12 mouse cellular contexts compared by ENCODE assay signal in genomic region chr19:18436351-18436750, GRCm38 (mm10).
DNase-seq lines count a peak whose midpoint lies in the region; ATAC-seq lines count a peak whose summit lies in the region.
"Had no signal": no experiment of that assay in that cellular context is flagged by ENCODE, and none has a peak within 500 bp of the region (broad histone marks: within the 10 kb centered on the region; RNA-seq: fewer than 3 reads in every experiment).

No protein-coding gene starts in this region.

- no peak for DNase-seq in kidney, adult 9 months
- DNase-seq in neural tube, embryonic 10.5 days (ENCODE audit: extremely low spot score, low spot score), result peak; percentile 26
- peak; percentile 16 for DNase-seq in embryonic facial prominence, embryonic 10.5 days (ENCODE audit: low spot score)
- peak; percentile 74 for DNase-seq in mesoderm, embryonic 11.5 days (ENCODE audit: low read depth, low spot score)
- no peak for DNase-seq in midbrain, embryonic 14.5 days
- no peak for DNase-seq in spleen, adult 18-20 months
- DNase-seq: cerebellum, postnatal 10 days; forebrain, postnatal 0 days; liver had no signal

- H3K9ac ChIP-seq in kidney, embryonic 15.5 days, result no peak overlapping the region
- H3K9ac ChIP-seq in neural tube, embryonic 15.5 days (replicated peaks), result no peak overlapping the region
- H3K9ac ChIP-seq in midbrain, embryonic 14.5 days (replicated peaks; ENCODE audit: low read length), result no peak overlapping the region
- H3K9ac ChIP-seq: forebrain, postnatal 0 days had no signal

- H3K9me3 ChIP-seq in kidney, embryonic 15.5 days (replicated peaks), result no peaks in the 10 kb centered on the region
- no peaks in the 10 kb centered on the region for H3K9me3 ChIP-seq in neural tube, embryonic 15.5 days (replicated peaks)
- no peaks in the 10 kb centered on the region for H3K9me3 ChIP-seq in embryonic facial prominence, embryonic 10.5 days
- H3K9me3 ChIP-seq in midbrain, embryonic 14.5 days (ENCODE audit: control insufficient read depth, low read length), result no peaks in the 10 kb centered on the region

- 0 out of 2 replicates have a peak, but pooled peaks have one; percentile 40 for ATAC-seq in kidney, embryonic 15.5 days (replicated peaks; ENCODE audit: low FRiP score)
- ATAC-seq in neural tube, embryonic 15.5 days (ENCODE audit: low FRiP score), result no peak
- no peak for ATAC-seq in midbrain, embryonic 14.5 days (ENCODE audit: low FRiP score, low TSS enrichment)
- ATAC-seq: forebrain, postnatal 0 days; inflammation-experienced regulatory T-cells, adult 6 months had no signal

- no peaks in the 10 kb centered on the region for H3K27me3 ChIP-seq in kidney, embryonic 15.5 days
- no peaks in the 10 kb centered on the region for H3K27me3 ChIP-seq in neural tube, embryonic 15.5 days (replicated peaks)
- H3K27me3 ChIP-seq in embryonic facial prominence, embryonic 10.5 days (replicated peaks; ENCODE audit: low read depth, poor library complexity, severe bottlenecking), result no peaks in the 10 kb centered on the region
- no peaks in the 10 kb centered on the region for H3K27me3 ChIP-seq in midbrain, embryonic 14.5 days (ENCODE audit: control insufficient read depth, insufficient read depth, low read length)

- 47% methylated on average over 3 of the region's 3 CpGs for WGBS in kidney, embryonic 15.5 days
- 71% methylated on average over 3 of the region's 3 CpGs for WGBS in neural tube, embryonic 15.5 days
- WGBS in embryonic facial prominence, embryonic 10.5 days, result 67% methylated on average over 3 of the region's 3 CpGs
- WGBS in midbrain, embryonic 14.5 days, result 71% methylated on average over 3 of the region's 3 CpGs

- no peaks in the 10 kb centered on the region for H3K4me1 ChIP-seq in kidney, embryonic 15.5 days
- no peaks in the 10 kb centered on the region for H3K4me1 ChIP-seq in neural tube, embryonic 15.5 days
- H3K4me1 ChIP-seq in embryonic facial prominence, embryonic 10.5 days, result no peaks in the 10 kb centered on the region
- H3K4me1 ChIP-seq in midbrain, embryonic 14.5 days (ENCODE audit: control insufficient read depth, insufficient read depth, low read length), result no peaks in the 10 kb centered on the region

- no peak overlapping the region for H3K4me2 ChIP-seq in kidney, embryonic 15.5 days
- no peak overlapping the region for H3K4me2 ChIP-seq in neural tube, embryonic 15.5 days
- H3K4me2 ChIP-seq in midbrain, embryonic 14.5 days (ENCODE audit: low read length), result no peak overlapping the region

- no peaks in the 10 kb centered on the region for H3K36me3 ChIP-seq in kidney, embryonic 15.5 days
- no peaks in the 10 kb centered on the region for H3K36me3 ChIP-seq in neural tube, embryonic 15.5 days
- no peaks in the 10 kb centered on the region for H3K36me3 ChIP-seq in embryonic facial prominence, embryonic 10.5 days (replicated peaks)
- H3K36me3 ChIP-seq in midbrain, embryonic 14.5 days (ENCODE audit: control insufficient read depth, insufficient read depth, low read length), result no peaks in the 10 kb centered on the region

- no peak overlapping the region for H3K27ac ChIP-seq in kidney, embryonic 15.5 days
- no peak overlapping the region for H3K27ac ChIP-seq in neural tube, embryonic 15.5 days (replicated peaks)
- H3K27ac ChIP-seq in embryonic facial prominence, embryonic 10.5 days (replicated peaks), result no peak overlapping the region
- no peak overlapping the region for H3K27ac ChIP-seq in midbrain, embryonic 14.5 days (replicated peaks; ENCODE audit: low read depth, low read length)

- H3K4me3 ChIP-seq in kidney, embryonic 15.5 days (replicated peaks), result no peak overlapping the region
- H3K4me3 ChIP-seq in neural tube, embryonic 15.5 days (replicated peaks), result no peak overlapping the region
- no peak overlapping the region for H3K4me3 ChIP-seq in embryonic facial prominence, embryonic 10.5 days
- no peak overlapping the region for H3K4me3 ChIP-seq in midbrain, embryonic 14.5 days (replicated peaks; ENCODE audit: low read depth, low read length)

Comparison
In these comparisons a context has a peak if more than half of its experiments do, and no peak if none do; other contexts are left out.
1. DNase-seq: peak in neural tube, embryonic 10.5 days (single experiment), embryonic facial prominence, embryonic 10.5 days (single experiment) and mesoderm, embryonic 11.5 days (single experiment); none in kidney, adult 9 months (single experiment), midbrain, embryonic 14.5 days (single experiment) and spleen, adult 18-20 months (0 of 2).